Mouse (Mus musculus) testis, adult 2 months (tissue): ENCODE results near the gene Bcas1. TPM values are rescaled to one million over a fixed set of nuclear protein-coding genes. Genes with fewer than 3 reads are reported as not detected.

Source experiments
- H3K27ac ChIP-seq: fragments of 200-500 bp; 2 replicates; pipeline ENCODE4 v1.5.1; 2012; ENCODE audit warnings: low read depth, low read length; ENCODE audit not compliant: control insufficient read depth, insufficient read depth
- H3K27me3 ChIP-seq: fragments of 200-500 bp; 2 replicates; pipeline ENCODE4 v1.6.1; 2012; ENCODE audit warnings: mild to moderate bottlenecking, low read length, moderate library complexity; ENCODE audit not compliant: control insufficient read depth, insufficient read depth
- H3K36me3 ChIP-seq: fragments of 200-500 bp; 2 replicates; pipeline ENCODE4 v1.6.1; 2012; ENCODE audit warnings: mild to moderate bottlenecking, low read length; ENCODE audit not compliant: control insufficient read depth, insufficient read depth
- H3K4me1 ChIP-seq: fragments of 200-500 bp; 2 replicates; pipeline ENCODE4 v1.6.1; 2012; ENCODE audit warnings: low read length; ENCODE audit not compliant: control insufficient read depth, insufficient read depth
- H3K4me3 ChIP-seq: fragments of 200-500 bp; 2 replicates; pipeline ENCODE4 v1.5.1; 2012; ENCODE audit warnings: low read depth, mild to moderate bottlenecking, low read length, moderate library complexity, mixed read lengths; ENCODE audit not compliant: control insufficient read depth
- CTCF ChIP-seq: fragments of 200-500 bp; IDR thresholded peaks from 2 replicates; pipeline ENCODE4 v1.5.1; 2012; ENCODE audit warnings: low read depth, mild to moderate bottlenecking, inconsistent platforms, low read length, moderate library complexity; ENCODE audit not compliant: control insufficient read depth, insufficient read depth, insufficient replicate concordance
- POLR2A ChIP-seq: fragments of 200-500 bp; IDR thresholded peaks from 2 replicates; pipeline ENCODE4 v1.6.1; 2012; ENCODE audit warnings: low read depth, mild to moderate bottlenecking, inconsistent platforms, low read length, moderate library complexity; ENCODE audit not compliant: control insufficient read depth
- polyA plus RNA-seq: library from polyadenylated mRNA; depleted of rRNA; stranded (reverse); fragments of >200 nt; gene quantifications from 2 replicates; pipeline ENCODE4 v1.2.3, GENCODE M21; 2012

Gene Bcas1
- polyA plus RNA-seq, 1 experiment: 19.4 TPM

DNA sequence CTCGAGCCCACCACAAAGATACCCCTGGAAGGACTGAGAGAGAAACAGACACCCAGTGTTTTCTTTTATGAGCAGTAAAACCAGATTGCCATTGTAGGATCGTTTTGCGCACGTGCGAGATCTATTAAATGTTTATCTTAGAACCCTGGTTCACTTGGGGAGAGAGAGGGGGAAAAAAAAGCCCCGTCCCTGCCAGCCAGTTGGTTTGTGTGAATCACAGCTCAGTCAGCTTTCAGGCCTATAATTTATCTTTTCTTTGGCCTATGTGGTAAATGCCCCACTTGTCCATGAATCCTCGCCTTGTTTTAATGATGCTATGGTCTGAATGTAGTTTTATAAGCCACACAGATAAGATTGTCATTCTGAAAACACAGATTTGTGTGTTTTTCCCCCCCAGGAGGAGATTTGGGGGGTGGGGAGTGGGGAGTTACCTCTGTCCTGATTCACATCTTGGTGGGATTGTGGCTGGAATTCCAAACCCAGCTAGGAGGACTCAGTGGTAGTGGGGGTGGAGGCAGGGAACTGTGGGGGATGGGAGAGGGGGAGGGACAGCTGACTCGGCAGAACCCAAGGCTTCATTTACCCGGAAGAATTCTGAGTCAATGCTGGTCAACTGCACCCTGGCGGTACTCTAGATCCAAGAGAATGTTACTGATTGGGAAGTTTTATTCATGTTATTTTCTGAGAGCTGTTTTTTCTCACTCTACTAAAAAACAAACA is 23.8 kb downstream of the Bcas1 start:
- Histone ChIP-seq H3K36me3 (no peaks in the 10 kb centered on the region), H3K27ac (no peak overlapping the region), H3K4me1 (peaks cover 6% of the 10 kb centered on the region), H3K27me3 (no peaks in the 10 kb centered on the region), H3K4me3 (no peak overlapping the region)
- TF ChIP-seq CTCF (no peak), POLR2A (no peak)

GRCm38 (mm10) chr2:170401211-170401799 is 26.3 kb downstream of the Bcas1 start:
- Histone ChIP-seq H3K4me3 (no peak overlapping the region), H3K27ac (no peak overlapping the region), H3K27me3 (no peaks in the 10 kb centered on the region), H3K36me3 (no peaks in the 10 kb centered on the region), H3K4me1 (peaks cover 3% of the 10 kb centered on the region)
- TF ChIP-seq POLR2A (no peak), CTCF (peak; percentile 94)

DNA sequence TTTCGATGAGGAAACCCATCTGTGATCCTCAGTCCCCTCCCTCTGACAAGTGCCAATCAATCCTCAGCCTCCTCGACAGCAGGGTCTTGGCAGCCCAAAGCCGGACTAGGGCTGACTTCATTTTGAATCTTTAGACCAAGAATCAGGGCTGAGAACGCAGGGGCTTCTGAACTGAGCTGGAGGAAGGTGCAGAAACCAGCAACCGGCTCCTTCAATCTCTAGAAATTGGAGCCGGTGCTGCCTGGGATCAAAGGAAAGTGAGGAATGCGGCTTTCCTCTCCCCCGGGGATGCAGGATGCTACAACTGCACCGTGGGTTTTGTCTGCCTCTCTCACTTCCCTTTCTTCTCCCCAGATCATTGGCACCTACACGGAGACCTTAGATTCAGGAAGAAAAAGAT is 27.0 kb downstream of the Bcas1 start:
- H3K4me3 ChIP-seq: no peak overlapping the region
- no peaks in the 10 kb centered on the region for H3K36me3 ChIP-seq
- no peaks in the 10 kb centered on the region for H3K4me1 ChIP-seq
- TF ChIP-seq CTCF (no peak), POLR2A (no peak)
- no peaks in the 10 kb centered on the region for H3K27me3 ChIP-seq
- no peak overlapping the region for H3K27ac ChIP-seq

GRCm38 (mm10) chr2:170391994-170392393 is 35.7 kb downstream of the Bcas1 start:
- no peaks in the 10 kb centered on the region for H3K27me3 ChIP-seq
- no peaks in the 10 kb centered on the region for H3K4me1 ChIP-seq
- no peaks in the 10 kb centered on the region for H3K36me3 ChIP-seq
- TF ChIP-seq POLR2A (no peak), CTCF (no peak)
- H3K4me3 ChIP-seq: no peak overlapping the region
- no peak overlapping the region for H3K27ac ChIP-seq

- Histone ChIP-seq H3K4me1 (no peaks in the 10 kb centered on the region), H3K27ac (no peak overlapping the region), H3K4me3 (no peak overlapping the region), H3K27me3 (no peaks in the 10 kb centered on the region), H3K36me3 (no peaks in the 10 kb centered on the region)
- TF ChIP-seq POLR2A: no peak
- TF ChIP-seq CTCF: no peak
Observed at GRCm38 (mm10) chr2:170388320-170388719, 39.3 kb downstream of the Bcas1 start.

DNA sequence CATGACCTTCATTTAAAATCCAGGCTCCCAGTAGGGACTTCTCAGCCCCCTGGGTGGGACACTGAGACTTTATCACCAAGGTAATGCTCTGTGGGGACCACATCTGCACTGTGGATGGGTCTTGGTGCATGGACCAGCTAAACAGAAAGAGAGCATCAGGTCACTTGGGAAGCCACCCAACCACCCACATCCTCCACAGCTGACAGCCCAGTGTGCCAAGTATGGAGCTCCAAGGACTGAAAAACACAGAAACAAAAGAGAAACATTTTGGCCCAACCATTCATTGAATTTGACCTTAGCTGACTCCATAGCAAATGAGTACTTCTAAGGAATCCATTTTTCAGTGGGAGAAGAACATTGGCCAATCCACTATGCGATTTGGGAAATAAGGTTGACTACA is 42.1 kb downstream of the Bcas1 start:
- H3K27ac ChIP-seq: no peak overlapping the region
- TF ChIP-seq CTCF (no peak), POLR2A (no peak)
- H3K36me3 ChIP-seq: no peaks in the 10 kb centered on the region
- no peaks in the 10 kb centered on the region for H3K27me3 ChIP-seq
- H3K4me3 ChIP-seq: no peak overlapping the region
- no peaks in the 10 kb centered on the region for H3K4me1 ChIP-seq

DNA sequence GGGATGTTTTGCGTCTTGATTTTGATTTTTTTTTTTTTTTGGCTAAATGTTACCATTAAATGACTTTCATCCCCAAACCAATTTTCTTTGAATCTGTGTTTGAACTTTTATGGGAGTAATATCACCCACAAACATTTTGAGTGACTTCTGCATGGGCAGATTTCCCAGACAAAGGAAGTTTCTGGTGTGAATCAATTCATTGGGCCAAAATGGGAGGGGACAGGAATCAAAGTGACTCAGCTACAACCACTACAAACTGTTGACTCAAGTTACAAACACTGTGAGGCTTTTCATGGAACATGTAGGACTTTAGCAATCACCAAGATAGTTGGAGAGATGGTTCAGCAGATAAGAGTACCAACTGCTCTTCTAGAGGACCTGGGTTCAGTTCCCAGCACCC is 42.9 kb downstream of the Bcas1 start:
- Histone ChIP-seq H3K4me1 (no peaks in the 10 kb centered on the region), H3K27me3 (no peaks in the 10 kb centered on the region), H3K36me3 (no peaks in the 10 kb centered on the region), H3K27ac (no peak overlapping the region), H3K4me3 (no peak overlapping the region)
- TF ChIP-seq CTCF: no peak
- no peak for TF ChIP-seq POLR2A

DNA sequence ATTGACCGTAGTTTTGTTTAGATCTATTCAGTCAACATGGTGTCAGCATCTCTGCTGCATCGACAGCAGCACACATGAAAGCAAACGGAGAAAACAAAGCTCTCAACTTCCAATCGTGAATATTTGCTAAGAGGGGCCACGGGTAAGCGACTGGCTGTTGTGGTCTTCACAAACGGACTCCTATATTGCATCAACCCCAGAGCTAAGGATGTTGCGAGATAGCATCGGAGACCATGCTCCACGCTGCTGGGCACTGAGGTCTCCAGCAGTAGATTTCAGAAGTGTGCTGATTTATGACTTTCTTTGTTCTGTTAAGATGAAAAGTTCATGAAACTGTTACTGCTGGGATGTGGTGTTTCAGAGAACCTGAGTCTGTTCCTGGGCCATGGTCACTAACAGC is 54.3 kb downstream of the Bcas1 start:
- H3K4me3 ChIP-seq: no peak overlapping the region

More for the DNA sequence above, 54.3 kb downstream of the Bcas1 start:
- Histone ChIP-seq H3K27ac (no peak overlapping the region), H3K4me1 (no peaks in the 10 kb centered on the region), H3K36me3 (no peaks in the 10 kb centered on the region), H3K27me3 (no peaks in the 10 kb centered on the region)
- TF ChIP-seq POLR2A (no peak), CTCF (no peak)
